Mouse (Mus musculus): ENCODE measurements around the gene 1600014C10Rik.

DNA sequence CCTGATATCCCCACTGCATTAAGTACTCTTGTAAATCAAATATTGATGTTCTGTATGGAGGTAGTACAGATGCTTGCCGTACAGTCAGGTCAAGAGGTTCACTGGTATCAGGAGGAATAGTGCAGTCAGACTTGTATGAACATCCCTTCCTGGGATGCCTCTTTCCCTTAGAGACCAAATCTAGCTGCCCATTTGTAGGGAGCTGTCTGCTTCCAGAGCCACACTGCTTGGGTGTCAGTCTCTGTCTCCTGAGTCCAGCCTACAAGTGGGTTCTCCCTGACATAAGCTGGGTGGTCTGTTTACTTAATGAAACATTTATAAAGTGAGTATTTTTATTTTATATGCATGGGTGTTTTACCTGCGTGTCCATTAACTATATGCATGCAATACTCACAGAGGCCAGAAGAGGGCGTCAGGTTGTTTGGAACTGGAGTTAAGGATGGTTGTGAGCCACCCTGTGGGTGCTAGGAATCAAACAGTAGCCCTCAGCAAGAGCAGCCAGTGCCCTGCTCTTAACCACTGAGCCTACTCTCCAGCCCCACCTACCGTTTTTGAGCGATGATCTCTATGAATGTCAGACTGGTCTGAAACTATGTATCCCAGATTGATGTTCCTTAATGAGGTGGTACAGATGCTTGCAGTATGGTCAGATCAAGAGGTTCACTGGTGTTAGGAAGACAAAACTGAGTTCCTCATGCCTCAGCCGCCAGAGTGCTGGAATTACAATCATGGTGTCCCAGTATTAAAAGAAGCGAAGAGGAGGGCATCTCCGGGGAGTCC lies 7.2 kb downstream of the 1600014C10Rik start:
- TF ChIP-seq CHD2 (IDR thresholded peaks at IDR 0.05; ENCODE audit: low read depth, low read length) (no peak), ZC3H11A (IDR thresholded peaks at IDR 0.05; ENCODE audit: borderline replicate concordance, low read depth, low read length) (no peak), ZNF384 (IDR thresholded peaks at IDR 0.05; ENCODE audit: low read depth, low read length) (no peak)

Measured in ES-E14 (cell line).